Mouse (Mus musculus) heart, embryonic 14.5 days (tissue): ENCODE measurements around the gene Slc4a8. TPM values are rescaled to one million over a fixed set of nuclear protein-coding genes. Genes with fewer than 3 reads are reported as not detected.

Experiments
- ATAC-seq: fragments of 200-750 bp; cut with Nextera tagmentation; 2 replicates; pipeline ENCODE4 v1.8.0; 2017; ENCODE audit warnings: low read depth, moderate TSS enrichment; ENCODE audit not compliant: insufficient number of reproducible peaks, insufficient read depth, low FRiP score
- H3K27ac ChIP-seq, 2 experiments: fragments of 200-500 bp in 1 of 2; fragments of 300-500 bp in 1 of 2; sonication (generic) in 1 of 2; replicated peaks in 1 of 2; 2 replicates each; pipeline ENCODE4 v1.5.1; 2012 to 2014; ENCODE audit warnings: low read depth in 2 of 2, low read length in 2 of 2, control low read depth in 1 of 2, mild to moderate bottlenecking in 1 of 2, mixed read lengths in 1 of 2; ENCODE audit not compliant: control insufficient read depth in 1 of 2, insufficient read depth in 1 of 2
- H3K27me3 ChIP-seq: fragments of 300-500 bp; sonication (generic); 2 replicates; pipeline ENCODE4 v1.6.1; 2014; ENCODE audit warnings: mild to moderate bottlenecking, low read length, control low read depth; ENCODE audit not compliant: control insufficient read depth, insufficient read depth
- H3K36me3 ChIP-seq: fragments of 300-500 bp; sonication (generic); 2 replicates; pipeline ENCODE4 v1.6.1; 2014; ENCODE audit warnings: mild to moderate bottlenecking, control low read depth, low read length, mixed read lengths; ENCODE audit not compliant: control insufficient read depth, insufficient read depth
- H3K4me1 ChIP-seq, 2 experiments: fragments of 200-500 bp in 1 of 2; fragments of 300-500 bp in 1 of 2; sonication (generic) in 1 of 2; 2 replicates each; pipeline ENCODE4 v1.6.1; 2012 to 2014; ENCODE audit warnings: low read length in 2 of 2, control low read depth in 1 of 2, mixed read lengths in 1 of 2; ENCODE audit not compliant: control insufficient read depth in 2 of 2, insufficient read depth in 2 of 2
- H3K4me2 ChIP-seq: fragments of 300-500 bp; sonication (generic); 2 replicates; pipeline ENCODE4 v1.6.1; 2014; ENCODE audit warnings: mild to moderate bottlenecking, low read length
- H3K4me3 ChIP-seq, 2 experiments: fragments of 200-500 bp in 1 of 2; fragments of 300-500 bp in 1 of 2; sonication (generic) in 1 of 2; 2 replicates each; pipeline ENCODE4 v1.5.1; 2012 to 2014; ENCODE audit warnings: low read length in 2 of 2, mild to moderate bottlenecking in 2 of 2, control low read depth in 1 of 2, low read depth in 1 of 2, moderate library complexity in 1 of 2; ENCODE audit not compliant: control insufficient read depth in 1 of 2, insufficient read depth in 1 of 2
- H3K9ac ChIP-seq: fragments of 300-500 bp; sonication (generic); 2 replicates; pipeline ENCODE4 v1.6.1; 2014; ENCODE audit warnings: mild to moderate bottlenecking, low read length
- H3K9me3 ChIP-seq: fragments of 300-500 bp; sonication (generic); 2 replicates; pipeline ENCODE4 v1.6.1; 2016; ENCODE audit warnings: low read length, control low read depth; ENCODE audit not compliant: control insufficient read depth
- WGBS: fragments of 180-500 bp; shearing (Covaris S2); extraction: QIAGEN DNeasy Blood & Tissue Kit; methylation state at CpG from one replicate; pipeline ENCODE4 v1.1.7; 2014; 5-methylcytosine and 5-hydroxymethylcytosine counted together
- polyA plus RNA-seq: library from polyadenylated mRNA; unstranded; fragments of >200 nt; fragmentation: Nextera tagmentation; extraction: Ambion mirVana; gene quantifications from 2 replicates; pipeline ENCODE4 v1.2.1, GENCODE M21; 2014

Slc4a8 gene
- polyA plus RNA-seq, result 0.27 and 0.76 TPM in 2 replicates

- peak; percentile 82 for ATAC-seq
- no peaks in the 10 kb centered on the region for H3K9me3 ChIP-seq
- peaks cover 3 to 5% of the 10 kb centered on the region in 2 experiments; a peak in 3 of 4 replicates for H3K4me1 ChIP-seq
- peak within 1 kb of the TSS; percentile 31 for H3K9ac ChIP-seq
- peak within 1 kb of the TSS; percentile 57 to 70 for H3K4me3 ChIP-seq
- H3K36me3 ChIP-seq, result no peaks in the 10 kb centered on the region
- peaks cover 51% of the 10 kb centered on the region for H3K27me3 ChIP-seq
- H3K4me2 ChIP-seq, result peak within 1 kb of the TSS; percentile 95
- WGBS, result under 1% methylated on average over 59 of the region's 64 CpGs
- no peak within 1 kb of the TSS for H3K27ac ChIP-seq
Measured at GRCm38 (mm10) chr15:100761419-100762185, at the start of gene Slc4a8. Slc4a8 (plus strand) TSS chr15:100761747.

- WGBS, result 82% methylated on average over 8 of the region's 8 CpGs
- Histone ChIP-seq H3K36me3 (no peaks in the 10 kb centered on the region), H3K4me3 (no peak overlapping the region), H3K4me2 (no peak overlapping the region), H3K27me3 (no peaks in the 10 kb centered on the region), H3K27ac (no peak overlapping the region), H3K9ac (no peak overlapping the region), H3K9me3 (no peaks in the 10 kb centered on the region), H3K4me1 (no peaks in the 10 kb centered on the region)
- no peak for ATAC-seq
Measured at GRCm38 (mm10) chr15:100714470-100714869, 47.1 kb upstream of the Slc4a8 start.

DNA sequence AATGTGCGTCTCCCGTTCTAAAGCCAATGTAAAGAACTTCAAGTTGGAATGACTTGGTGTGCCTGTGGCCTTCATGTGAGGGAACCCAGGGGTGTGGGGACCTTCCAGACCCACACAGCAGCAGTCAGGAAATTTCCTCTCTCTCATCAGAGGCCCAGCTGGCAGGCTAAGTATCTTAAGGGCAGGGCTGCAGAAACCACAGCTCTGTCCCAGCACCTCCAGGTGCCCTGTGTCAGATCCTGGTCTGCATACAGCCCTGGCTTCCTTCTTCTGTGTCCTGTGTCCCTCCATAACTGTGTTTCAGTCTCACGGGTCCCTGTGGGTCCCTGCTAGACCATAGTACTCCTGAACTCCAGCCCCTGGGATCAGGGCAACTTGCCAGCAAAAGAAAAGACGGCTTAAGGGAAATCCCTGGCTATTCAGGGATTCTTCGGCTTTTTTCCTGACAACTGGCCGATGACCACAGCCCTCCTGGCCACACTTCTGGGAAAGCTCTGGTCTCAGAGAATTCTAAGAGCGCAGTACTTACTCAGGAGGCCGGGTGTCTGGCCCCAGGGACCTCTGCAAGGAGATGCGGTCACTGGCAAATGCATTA, 46.1 kb upstream of the Slc4a8 start:
- WGBS, result 65% methylated on average over 9 of the region's 9 CpGs
- ATAC-seq, result no peak

DNA sequence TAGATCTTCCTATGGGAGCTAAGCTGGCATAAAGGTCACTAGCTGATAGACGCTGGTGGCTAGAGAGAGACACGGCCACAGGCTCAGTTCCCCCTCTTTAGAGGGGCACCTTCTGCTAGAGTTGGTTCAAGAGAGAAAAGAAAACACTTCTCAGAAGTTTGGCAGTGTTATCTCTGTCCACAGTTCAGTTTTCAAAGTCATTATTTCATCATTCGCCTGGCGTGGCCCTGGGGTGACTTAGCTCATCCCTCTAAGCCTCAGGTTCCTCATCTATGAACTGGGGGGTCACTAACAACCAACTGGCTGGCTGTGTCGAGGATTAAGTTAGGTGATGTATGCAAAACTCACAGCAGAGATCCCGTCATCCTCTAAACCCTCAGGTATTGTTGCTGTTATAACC, 43.6 kb upstream of the Slc4a8 start:
- Histone ChIP-seq H3K27me3 (peaks cover 7% of the 10 kb centered on the region; the same call in 1 of the 2 replicates), H3K9me3 (no peaks in the 10 kb centered on the region), H3K9ac (no peak overlapping the region), H3K4me2 (no peak overlapping the region), H3K4me1 (no peaks in the 10 kb centered on the region; a peak in 1 of 4 replicates), H3K4me3 (no peak overlapping the region), H3K27ac (no peak overlapping the region), H3K36me3 (no peaks in the 10 kb centered on the region)
- WGBS, result 71% methylated on average over 6 of the region's 6 CpGs
- ATAC-seq, result no peak

More for the DNA sequence above, 46.1 kb upstream of the Slc4a8 start:
- H3K4me1 ChIP-seq, result no peaks in the 10 kb centered on the region
- H3K27me3 ChIP-seq, result no peaks in the 10 kb centered on the region
- no peaks in the 10 kb centered on the region for H3K36me3 ChIP-seq
- H3K9ac ChIP-seq, result no peak overlapping the region
- no peak overlapping the region for H3K27ac ChIP-seq
- H3K9me3 ChIP-seq, result no peaks in the 10 kb centered on the region
- H3K4me2 ChIP-seq, result no peak overlapping the region
- no peak overlapping the region for H3K4me3 ChIP-seq

- Histone ChIP-seq H3K27ac (no peak overlapping the region), H3K4me1 (peaks cover 0 to 2% of the 10 kb centered on the region in 2 experiments; a peak in 1 of 4 replicates), H3K36me3 (no peaks in the 10 kb centered on the region), H3K27me3 (peaks cover 7% of the 10 kb centered on the region; the same call in 1 of the 2 replicates), H3K4me2 (no peak overlapping the region), H3K4me3 (no peak overlapping the region), H3K9ac (no peak overlapping the region), H3K9me3 (no peaks in the 10 kb centered on the region)
- 73% methylated on average over 11 of the region's 11 CpGs for WGBS
- no peak for ATAC-seq
Measured at GRCm38 (mm10) chr15:100718572-100718971, 43.0 kb upstream of the Slc4a8 start.

DNA sequence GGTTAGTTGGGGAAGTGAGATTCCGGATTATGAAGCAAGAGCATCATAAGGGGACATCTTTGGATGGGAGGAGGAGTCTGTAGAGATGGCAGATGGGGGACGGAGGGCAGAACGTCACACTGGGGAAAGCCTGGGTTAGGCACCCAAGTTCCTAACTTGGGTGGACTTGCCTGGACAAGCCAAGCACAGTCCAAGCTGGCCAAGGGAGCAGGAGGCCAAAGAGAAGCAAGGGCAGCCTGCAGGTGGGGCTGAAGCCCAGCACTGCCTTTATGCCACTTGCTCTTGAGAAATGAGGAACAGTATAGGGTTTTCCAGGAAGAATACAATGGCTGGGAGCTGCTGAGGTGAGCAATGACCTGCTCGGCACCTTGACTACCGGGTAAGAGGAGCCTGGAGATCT, 42.3 kb upstream of the Slc4a8 start:
- peaks cover 7% of the 10 kb centered on the region; the same call in 1 of the 2 replicates for H3K27me3 ChIP-seq
- H3K9ac ChIP-seq, result no peak overlapping the region
- peaks cover 0 to 2% of the 10 kb centered on the region in 2 experiments; a peak in 1 of 4 replicates for H3K4me1 ChIP-seq
- no peaks in the 10 kb centered on the region for H3K36me3 ChIP-seq
- no peak overlapping the region for H3K27ac ChIP-seq
- no peak overlapping the region for H3K4me3 ChIP-seq
- 90% methylated on average over 5 of the region's 5 CpGs for WGBS
- H3K9me3 ChIP-seq, result no peaks in the 10 kb centered on the region
- H3K4me2 ChIP-seq, result no peak overlapping the region
- no peak for ATAC-seq

DNA sequence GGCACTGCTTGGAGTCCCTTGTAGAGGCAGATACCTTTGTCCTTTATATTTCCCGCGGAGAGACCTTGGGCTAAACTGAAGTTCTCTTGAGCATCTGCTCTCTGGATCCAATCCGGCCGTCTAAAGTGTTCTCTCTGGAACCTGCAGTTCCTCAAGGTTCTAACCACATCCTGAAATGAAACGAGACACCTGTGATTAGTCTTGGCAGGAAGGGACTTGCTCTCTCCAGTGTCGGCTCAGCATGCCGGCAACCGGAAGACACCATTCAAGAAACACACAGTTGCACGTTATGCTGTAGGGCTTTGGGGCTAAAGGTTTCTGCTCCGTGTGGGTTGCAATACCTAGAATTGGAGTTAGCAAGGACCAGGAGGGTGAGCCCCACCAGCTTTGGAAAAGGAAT, 41.5 kb upstream of the Slc4a8 start:
- H3K36me3 ChIP-seq, result no peaks in the 10 kb centered on the region
- no peak overlapping the region for H3K9ac ChIP-seq
- H3K9me3 ChIP-seq, result no peaks in the 10 kb centered on the region
- no peak overlapping the region for H3K27ac ChIP-seq
- 75% methylated on average over 10 of the region's 10 CpGs for WGBS
- H3K4me3 ChIP-seq, result no peak overlapping the region
- ATAC-seq, result no peak
- peaks cover 7% of the 10 kb centered on the region; the same call in 1 of the 2 replicates for H3K27me3 ChIP-seq
- no peak overlapping the region for H3K4me2 ChIP-seq
- peaks cover 0 to 2% of the 10 kb centered on the region in 2 experiments; a peak in 1 of 4 replicates for H3K4me1 ChIP-seq
